Mouse (Mus musculus): ENCODE results near the gene Mxd1.

The Mxd1 gene

DNA sequence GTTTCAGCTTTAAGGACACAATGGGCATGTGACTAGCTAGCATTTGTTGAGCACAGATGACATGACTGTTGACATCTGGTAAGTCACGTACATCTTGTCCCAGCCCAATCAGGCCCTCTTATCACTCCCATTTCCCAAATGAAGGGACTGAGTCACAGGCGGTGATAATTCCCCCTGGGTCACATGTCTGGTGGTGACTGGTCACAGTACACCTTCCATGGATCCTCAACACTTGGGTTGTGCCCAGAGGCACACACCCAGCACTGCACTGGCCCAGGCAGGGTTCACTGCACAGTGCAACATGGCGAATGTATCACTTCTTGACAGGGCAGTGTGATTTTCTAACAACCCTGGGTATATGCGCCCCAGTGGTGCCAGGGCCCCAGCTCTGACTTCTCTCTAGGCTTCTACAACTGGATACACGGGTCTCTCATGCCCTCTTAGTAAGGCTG, 70.2 kb downstream of the Mxd1 start:
- no peak for DNase-seq (ENCODE audit: low read depth, low spot score)
- no peaks in the 10 kb centered on the region for H3K36me3 ChIP-seq (ENCODE audit: control insufficient read depth, insufficient read depth, low read length, poor library complexity, severe bottlenecking)
- no peaks in the 10 kb centered on the region for H3K27me3 ChIP-seq (ENCODE audit: control insufficient read depth, insufficient read depth, low read length, poor library complexity, severe bottlenecking)

Data from splenic B cell, adult 2 months (primary cell).